Mouse (Mus musculus): ENCODE data around the gene Cytip.

GRCm38 (mm10) chr2:58240639-58241038 lies 45.3 kb upstream of the Cytip start:
- TF ChIP-seq POLR2A (IDR thresholded peaks at IDR 0.05; ENCODE audit: control insufficient read depth, low read depth, low read length) (no peak), CTCF (IDR thresholded peaks at IDR 0.05; ENCODE audit: control insufficient read depth, insufficient read depth, insufficient replicate concordance, low read depth, low read length) (no peak)
